Mouse (Mus musculus): Measurements from ENCODE around the gene Msh3.
"Not testable (repeated sequence)": the region's sequence is repeated elsewhere in the genome, so short reads cannot be mapped to it uniquely, and the experiment has no call there.

Gene Msh3

GRCm38 (mm10) chr13:92196860-92197259, 157.9 kb downstream of the Msh3 start:
- in situ Hi-C loops (cut with MboI; ENCODE audit: low pct_unique_long_range_greater_than_20kb in 1 of 2, low sequenced_read_pairs in 2 of 2, unreplicated experiment in 1 of 2) = no loop called here

GRCm38 (mm10) chr13:92193806-92194205, 161.0 kb downstream of the Msh3 start:
- in situ Hi-C loops (cut with MboI; ENCODE audit: low pct_unique_long_range_greater_than_20kb in 1 of 2, low sequenced_read_pairs in 2 of 2, unreplicated experiment in 1 of 2) = not testable (repeated sequence)

DNA sequence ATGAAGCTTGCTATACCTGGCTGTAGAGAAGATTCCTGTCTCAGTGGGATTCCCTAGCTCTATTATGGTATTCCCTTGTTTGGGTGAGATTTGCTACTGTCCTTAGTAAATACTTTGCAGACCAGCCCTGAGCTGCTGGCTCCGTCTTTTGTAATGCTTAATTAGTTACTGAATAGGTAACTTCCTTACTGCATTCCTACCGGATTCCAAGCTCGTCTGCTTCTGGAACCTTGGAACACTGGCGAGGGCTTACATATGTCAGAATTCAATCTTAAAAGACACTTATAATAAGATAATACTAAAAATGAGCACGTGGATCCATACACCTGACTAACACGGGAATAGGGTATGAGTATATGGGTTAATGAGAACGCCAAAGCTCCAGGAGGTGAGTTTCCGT, 182.1 kb downstream of the Msh3 start:
- in situ Hi-C loops (cut with MboI; ENCODE audit: low pct_unique_long_range_greater_than_20kb in 1 of 2, low sequenced_read_pairs in 2 of 2, unreplicated experiment in 1 of 2) = not testable (repeated sequence)
